Mouse (Mus musculus): ENCODE results near the gene Vmn2r32.
"Not testable (repeated sequence)": the region's sequence is repeated elsewhere in the genome, so short reads cannot be mapped to it uniquely, and the experiment has no call there.

Vmn2r32 gene

DNA sequence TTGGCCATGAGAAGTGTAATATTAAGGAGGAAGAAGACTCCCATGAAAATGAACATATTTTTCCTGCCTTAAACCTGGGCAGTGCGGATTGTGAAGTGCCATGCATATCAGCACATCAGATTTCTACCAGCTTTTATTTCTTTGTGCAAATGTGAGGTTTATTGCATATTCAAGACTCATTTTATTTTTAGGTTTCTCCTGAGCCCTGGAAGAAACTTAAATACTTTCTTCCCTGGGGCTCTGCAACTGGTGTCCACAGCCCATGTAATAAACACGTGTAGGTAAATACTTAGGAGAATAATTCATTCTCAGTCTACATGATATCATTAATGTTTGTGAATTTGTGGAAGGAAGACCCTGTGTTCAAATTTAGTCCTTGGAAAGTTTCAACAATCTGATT is at the start of gene Vmn2r32:
Gene Vmn2r32 (minus strand): TSS at position 101 of the 400 bp plus-strand sequence.
- not testable (repeated sequence) for DNase-seq
